Mouse (Mus musculus): Measurements from ENCODE around the gene Ttc28.

The Ttc28 gene

GRCm38 (mm10) chr5:110967483-110968055, 88.0 kb downstream of the Ttc28 start:
- WGBS, result 86% methylated on average over 11 of the region's 11 CpGs

GRCm38 (mm10) chr5:110968566-110968965, 89.0 kb downstream of the Ttc28 start:
- 72% methylated on average over 1 of the region's 1 CpGs for WGBS

GRCm38 (mm10) chr5:110970162-110970780, 90.7 kb downstream of the Ttc28 start:
- WGBS, result 84% methylated on average over 9 of the region's 9 CpGs

GRCm38 (mm10) chr5:110976721-110977120, 97.1 kb downstream of the Ttc28 start:
- WGBS, result 95% methylated on average over 7 of the region's 7 CpGs

GRCm38 (mm10) chr5:110977796-110978195, 98.2 kb downstream of the Ttc28 start:
- 93% methylated on average over 4 of the region's 4 CpGs for WGBS

- 2% methylated on average over 9 of the region's 9 CpGs for WGBS
Observed at GRCm38 (mm10) chr5:110978461-110978860, 98.9 kb downstream of the Ttc28 start.

- under 1% methylated on average over 104 of the region's 104 CpGs for WGBS
Observed at GRCm38 (mm10) chr5:110979011-110979860, 99.6 kb downstream of the Ttc28 start.

- WGBS, result 2% methylated on average over 14 of the region's 14 CpGs
Observed at GRCm38 (mm10) chr5:110979861-110980346, 100.3 kb downstream of the Ttc28 start.

GRCm38 (mm10) chr5:110980576-110980975, 101.0 kb downstream of the Ttc28 start:
- WGBS, result 28% methylated on average over 5 of the region's 5 CpGs

GRCm38 (mm10) chr5:110982436-110982835, 102.8 kb downstream of the Ttc28 start:
- 49% methylated on average over 3 of the region's 3 CpGs for WGBS

GRCm38 (mm10) chr5:110984136-110984681, 104.6 kb downstream of the Ttc28 start:
- 83% methylated on average over 6 of the region's 6 CpGs for WGBS

- 44% methylated on average over 13 of the region's 13 CpGs for WGBS
Observed at GRCm38 (mm10) chr5:110996835-110997539, 117.4 kb downstream of the Ttc28 start.

- WGBS, result 46% methylated on average over 7 of the region's 7 CpGs
Observed at GRCm38 (mm10) chr5:110997692-110998091, 118.1 kb downstream of the Ttc28 start.

GRCm38 (mm10) chr5:110998298-110998697, 118.7 kb downstream of the Ttc28 start:
- 65% methylated on average over 4 of the region's 4 CpGs for WGBS

GRCm38 (mm10) chr5:111000953-111001352, 121.3 kb downstream of the Ttc28 start:
- WGBS, result 83% methylated on average over 5 of the region's 5 CpGs

GRCm38 (mm10) chr5:111003220-111003619, 123.6 kb downstream of the Ttc28 start:
- 90% methylated on average over 5 of the region's 5 CpGs for WGBS

GRCm38 (mm10) chr5:111003750-111004149, 124.1 kb downstream of the Ttc28 start:
- WGBS, result 78% methylated on average over 9 of the region's 9 CpGs

GRCm38 (mm10) chr5:111006272-111007135, 126.9 kb downstream of the Ttc28 start:
- WGBS, result 52% methylated on average over 14 of the region's 14 CpGs

- 65% methylated on average over 7 of the region's 7 CpGs for WGBS
Observed at GRCm38 (mm10) chr5:111007136-111007500, 127.5 kb downstream of the Ttc28 start.

GRCm38 (mm10) chr5:111007900-111008299, 128.3 kb downstream of the Ttc28 start:
- WGBS, result 55% methylated on average over 8 of the region's 8 CpGs

- 86% methylated on average over 6 of the region's 6 CpGs for WGBS
Observed at GRCm38 (mm10) chr5:111008431-111008830, 128.8 kb downstream of the Ttc28 start.
